Mouse (Mus musculus) heart, adult 9 months (tissue): Measurements from ENCODE around the gene Sgpl1.
A peak's percentile ranks its signal among the peaks of the same experiment; 100 is the strongest.

Experiments
- DNase-seq, 2 experiments: peaks; one replicate each; pipeline ENCODE4 v3.0.0; 2022; ENCODE audit warnings: low spot score in 2 of 2

The Sgpl1 gene

GRCm38 (mm10) chr10:61147157-61148040, at the start of gene Sgpl1:
Gene Sgpl1, minus strand, starts transcription at chr10:61147703.
- peak; percentile 87 to 88 for DNase-seq

- no peak for DNase-seq
Measured at GRCm38 (mm10) chr10:61195718-61196291, 48.3 kb upstream of the Sgpl1 start.

- DNase-seq, result no peak
Measured at GRCm38 (mm10) chr10:61195216-61195615, 47.7 kb upstream of the Sgpl1 start.

- DNase-seq, result peak; percentile 16 to 30
Measured at GRCm38 (mm10) chr10:61194611-61195010, 47.1 kb upstream of the Sgpl1 start.

- no peak for DNase-seq
Measured at GRCm38 (mm10) chr10:61188010-61188409, 40.5 kb upstream of the Sgpl1 start.

GRCm38 (mm10) chr10:61187001-61187400, 39.5 kb upstream of the Sgpl1 start:
- DNase-seq, result no peak

GRCm38 (mm10) chr10:61179927-61180326, 32.4 kb upstream of the Sgpl1 start:
- DNase-seq, result no peak

- DNase-seq, result no peak
Measured at GRCm38 (mm10) chr10:61178687-61179086, 31.2 kb upstream of the Sgpl1 start.

GRCm38 (mm10) chr10:61177751-61178150, 30.2 kb upstream of the Sgpl1 start:
- DNase-seq, result no peak

GRCm38 (mm10) chr10:61176221-61176790, 28.8 kb upstream of the Sgpl1 start:
- DNase-seq, result no peak

GRCm38 (mm10) chr10:61175442-61176204, 28.1 kb upstream of the Sgpl1 start:
- no peak for DNase-seq

- peak in 1 of 2 experiments; percentile 29 for DNase-seq
Measured at GRCm38 (mm10) chr10:61174711-61175441, 27.4 kb upstream of the Sgpl1 start.

- no peak for DNase-seq
Measured at GRCm38 (mm10) chr10:61172496-61172895, 25.0 kb upstream of the Sgpl1 start.

- DNase-seq, result no peak
Measured at GRCm38 (mm10) chr10:61171654-61172053, 24.2 kb upstream of the Sgpl1 start, which contains the start of gene Tbata. Gene Tbata, plus strand, starts transcription at chr10:61171954.

- DNase-seq, result no peak
Measured at GRCm38 (mm10) chr10:61168393-61168792, 20.9 kb upstream of the Sgpl1 start.

GRCm38 (mm10) chr10:61167333-61168096, 20.0 kb upstream of the Sgpl1 start:
- DNase-seq, result peak; percentile 36 to 46

- DNase-seq, result no peak
Measured at GRCm38 (mm10) chr10:61162366-61162765, 14.9 kb upstream of the Sgpl1 start.

GRCm38 (mm10) chr10:61160671-61161070, 13.2 kb upstream of the Sgpl1 start:
- DNase-seq, result peak; percentile 57 to 63

GRCm38 (mm10) chr10:61160089-61160488, 12.6 kb upstream of the Sgpl1 start:
- no peak for DNase-seq

- DNase-seq, result no peak
Measured at GRCm38 (mm10) chr10:61158594-61158993, 11.1 kb upstream of the Sgpl1 start.
